8 mouse cellular contexts compared by ENCODE assay signal in the genomic region with DNA sequence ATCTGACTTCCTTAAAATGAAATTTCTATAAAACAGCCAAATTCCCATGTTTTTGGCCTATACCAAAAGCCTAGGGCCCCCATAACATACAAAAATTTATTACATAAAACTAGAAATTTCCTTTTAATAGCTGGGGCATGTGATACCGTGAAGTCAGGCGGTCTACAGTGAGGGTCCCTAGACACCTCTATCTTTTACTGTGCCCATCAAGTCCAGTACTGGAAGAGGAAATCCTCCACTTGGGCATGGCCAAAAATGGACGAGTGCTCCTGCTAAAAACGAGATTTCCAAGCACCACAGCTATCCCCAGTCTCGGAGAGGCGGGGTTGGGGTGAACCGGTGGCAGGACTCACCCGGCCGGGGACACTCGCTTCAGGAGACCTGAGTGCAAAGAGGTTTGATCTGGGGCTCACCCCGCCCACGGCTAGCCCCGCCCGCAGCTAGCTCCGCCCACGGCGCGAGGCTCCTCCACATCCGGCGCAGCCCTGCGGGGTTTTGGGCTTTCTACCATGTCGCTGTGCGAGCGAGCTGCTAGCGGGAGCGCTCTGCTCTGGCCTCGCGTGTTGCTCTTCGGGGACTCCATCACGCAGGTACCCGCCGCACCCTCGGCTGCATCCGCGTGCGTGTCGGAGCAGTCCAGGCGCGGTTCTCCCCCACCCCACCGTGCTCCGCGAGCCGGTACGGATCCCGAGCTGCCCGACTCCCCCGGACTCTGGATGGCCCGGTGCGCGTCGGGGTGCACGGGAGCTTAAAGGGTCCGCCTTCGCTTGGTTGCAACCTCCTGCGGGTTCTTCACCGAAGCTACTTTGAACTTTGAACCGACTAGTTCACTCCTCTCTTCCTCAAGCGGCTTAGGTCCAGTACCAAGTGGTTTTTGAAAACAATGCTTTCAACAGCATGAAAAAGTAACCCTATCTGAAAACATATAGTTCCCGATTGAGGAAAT. TPM values are rescaled to one million over a fixed set of nuclear protein-coding genes. Genes with fewer than 3 reads are reported as not detected.
A peak's percentile ranks its signal among the peaks of the same experiment; 100 is the strongest.
DNase-seq lines count a peak whose midpoint lies in the region; ATAC-seq lines count a peak whose summit lies in the region.

Gene Iah1, plus strand, starts transcription at position 467 of the 946 bp plus-strand sequence.

- no peaks in the 10 kb centered on the region for H3K27me3 ChIP-seq in heart, embryonic 10.5 days (ENCODE audit: insufficient read depth, poor library complexity, severe bottlenecking)
- no peaks in the 10 kb centered on the region for H3K27me3 ChIP-seq in kidney, embryonic 15.5 days

- peak within 1 kb of the TSS; percentile 64 for H3K4me2 ChIP-seq in kidney, embryonic 15.5 days

- peak within 1 kb of the TSS; percentile 89 for H3K27ac ChIP-seq in heart, embryonic 10.5 days
- H3K27ac ChIP-seq in kidney, embryonic 15.5 days, result peak within 1 kb of the TSS; percentile 89

- DNase-seq in A20 (ENCODE audit: low read depth, low spot score) (peak; percentile 93), liver (peak; percentile 93)
- DNase-seq in brain, adult 2 months (ENCODE audit: low read depth, low spot score), result peak; percentile 91
- peak; percentile 93 for DNase-seq in heart, embryonic 10.5 days (ENCODE audit: low spot score)
- DNase-seq in spleen, postnatal 4 days (ENCODE audit: low spot score in 2 of 2), result peak; percentile 87 to 93

- peak; percentile 96 for ATAC-seq in erythroblast, adult 5-6 weeks (replicated peaks; ENCODE audit: low FRiP score, poor library complexity, severe bottlenecking)
- peak; percentile 95 for ATAC-seq in kidney, embryonic 15.5 days (replicated peaks; ENCODE audit: low FRiP score)
- ATAC-seq in monocyte, adult 5-6 weeks (replicated peaks; ENCODE audit: insufficient number of reproducible peaks, low FRiP score, low TSS enrichment, poor library complexity, severe bottlenecking), result peak; percentile 76

- peak within 1 kb of the TSS; percentile 79 for H3K9ac ChIP-seq in kidney, embryonic 15.5 days

- H3K4me3 ChIP-seq in heart, embryonic 10.5 days, result peak within 1 kb of the TSS; percentile 88
- peak within 1 kb of the TSS; percentile 80 for H3K4me3 ChIP-seq in kidney, embryonic 15.5 days (replicated peaks)

- WGBS in heart, embryonic 10.5 days, result 2% methylated on average over 56 of the region's 59 CpGs
- 2% methylated on average over 57 of the region's 59 CpGs for WGBS in kidney, embryonic 15.5 days

- peaks cover 5% of the 10 kb centered on the region for H3K4me1 ChIP-seq in heart, embryonic 10.5 days
- peaks cover 18% of the 10 kb centered on the region for H3K4me1 ChIP-seq in kidney, embryonic 15.5 days

- H3K9me3 ChIP-seq in heart, embryonic 10.5 days, result no peaks in the 10 kb centered on the region
- H3K9me3 ChIP-seq in kidney, embryonic 15.5 days (replicated peaks), result no peaks in the 10 kb centered on the region

- H3K36me3 ChIP-seq in heart, embryonic 10.5 days, result peaks cover 60% of the 10 kb centered on the region
- peaks cover 60% of the 10 kb centered on the region for H3K36me3 ChIP-seq in kidney, embryonic 15.5 days

RNA-seq across cellular contexts. Expression of gene Iah1, which starts in this region (rescaled TPM):
- 11.1 and 15.9 TPM in 2 replicates for total RNA-seq in erythroblast, adult 5-6 weeks (2015; ENCODE audit: low replicate concordance)
- total RNA-seq in erythroblast, adult 5-6 weeks (2017; ENCODE audit: low replicate concordance), result 5.4 and 7.3 TPM in 2 replicates
- 38.9 and 40.8 TPM in 2 replicates for polyA plus RNA-seq in heart, embryonic 10.5 days (2016; fragmentation: Nextera tagmentation; extraction: Ambion mirVana)
- 67.7 and 78.7 TPM in 2 replicates for polyA plus RNA-seq in kidney, embryonic 15.5 days (2015; fragmentation: Nextera tagmentation; extraction: Ambion mirVana)
- 10.9 to 21.8 TPM (median 14.6 TPM) in 3 replicates for total RNA-seq in monocyte, adult 5-6 weeks (2017)

Comparison
In these comparisons a context has a peak if more than half of its experiments do, and no peak if none do; other contexts are left out.
1. Peak in every context shown above with its lines: DNase-seq, ATAC-seq, H3K4me3 ChIP-seq and H3K27ac ChIP-seq.